ENCODE assay signal across 18 mouse cellular contexts in genomic region chr14:9544364-9544763, GRCm38 (mm10).
A peak's percentile ranks its signal among the peaks of the same experiment; 100 is the strongest.
DNase-seq lines count a peak whose midpoint lies in the region; ATAC-seq lines count a peak whose summit lies in the region.
"Had no signal": no experiment of that assay in that cellular context is flagged by ENCODE, and none has a peak within 500 bp of the region (broad histone marks: within the 10 kb centered on the region; RNA-seq: fewer than 3 reads in every experiment).

No protein-coding gene starts in this region.

- peak; percentile 32 to 75 for DNase-seq in frontal cortex, postnatal 36 days (ENCODE audit: low spot score in 2 of 2)
- no peak for DNase-seq in frontal cortex, postnatal 14 days (ENCODE audit: low spot score in 2 of 2)
- peak; percentile 34 to 38 for DNase-seq in right cerebral cortex, adult 2 months (ENCODE audit: low spot score in 2 of 2)
- DNase-seq in right cerebral cortex, postnatal 4 days: no peak
- peak; percentile 30 to 34 for DNase-seq in left cerebral cortex, postnatal 14 days (ENCODE audit: low spot score in 2 of 2)
- peak; percentile 60 for DNase-seq in telencephalon, adult 2 months (ENCODE audit: low read depth, low spot score)
- DNase-seq in urinary bladder, postnatal 4 days (ENCODE audit: low spot score in 2 of 2): no peak
- DNase-seq: adrenal gland, postnatal 36 days; cerebellum, adult 11-12 months; cerebellum, postnatal 14 days; kidney, adult 18-20 months; liver; lung, postnatal 36 days; midbrain, embryonic 14.5 days; thymus, postnatal 36 days had no signal

- intact Hi-C loops in left cerebral cortex, postnatal 14 days (cut with DNase I): no loop called here

- ATAC-seq in megakaryocyte progenitor cell, adult 5-6 weeks (replicated peaks; ENCODE audit: poor library complexity): no peak
- ATAC-seq: forebrain, embryonic 13.5 days; Patski had no signal

Comparison
In these comparisons a context has a peak if more than half of its experiments do, and no peak if none do; other contexts are left out.
1. DNase-seq: peak in frontal cortex, postnatal 36 days (2 of 2), right cerebral cortex, adult 2 months (2 of 2), left cerebral cortex, postnatal 14 days (2 of 2) and telencephalon, adult 2 months (single experiment); none in frontal cortex, postnatal 14 days (0 of 2), right cerebral cortex, postnatal 4 days (single experiment) and urinary bladder, postnatal 4 days (0 of 2).